Mouse (Mus musculus) MEL (cell line): ENCODE data around the gene Pgap3. TPM values are rescaled to one million over a fixed set of nuclear protein-coding genes. Genes with fewer than 3 reads are reported as not detected.

Experiments
- DNase-seq: peaks from one replicate; pipeline ENCODE4 v3.0.0; 2011; ENCODE audit warnings: low read depth, low spot score
- H3K27ac ChIP-seq: 2 replicates; pipeline ENCODE4 v1.5.1; 2012; ENCODE audit warnings: low read depth, mild to moderate bottlenecking, control low read depth, low read length, moderate library complexity; ENCODE audit not compliant: control insufficient read depth
- H3K27me3 ChIP-seq, 2 experiments: fragments of 150-350 bp in 1 of 2; sonication (generic) in 1 of 2; 2 replicates each; pipeline ENCODE4 v1.6.1; 2012; ENCODE audit warnings: low read length in 2 of 2, mild to moderate bottlenecking in 2 of 2, improper control_type of control experiment in 1 of 2, moderate library complexity in 1 of 2; ENCODE audit not compliant: insufficient read depth in 2 of 2, control insufficient read depth in 1 of 2
- H3K36me3 ChIP-seq, 2 experiments: 2 replicates each; pipeline ENCODE4 v1.6.1; 2012 to 2014; ENCODE audit warnings: low read length in 2 of 2, improper control_type of control experiment in 1 of 2, inconsistent platforms in 1 of 2, mild to moderate bottlenecking in 1 of 2; ENCODE audit not compliant: insufficient read depth in 2 of 2, control insufficient read depth in 1 of 2
- H3K4me1 ChIP-seq, 2 experiments: fragments of 150-350 bp in 1 of 2; sonication (generic) in 1 of 2; 2 replicates each; pipeline ENCODE4 v1.6.1; 2012; ENCODE audit warnings: low read length in 2 of 2, improper control_type of control experiment in 1 of 2, mild to moderate bottlenecking in 1 of 2; ENCODE audit not compliant: insufficient read depth in 2 of 2, control insufficient read depth in 1 of 2
- H3K4me3 ChIP-seq, 2 experiments: fragments of 150-350 bp in 1 of 2; sonication (generic) in 1 of 2; 2 replicates each; pipeline ENCODE4 v1.5.1; 2012; ENCODE audit warnings: low read depth in 2 of 2, low read length in 2 of 2, mild to moderate bottlenecking in 2 of 2, moderate library complexity in 2 of 2, control low read depth in 1 of 2, improper control_type of control experiment in 1 of 2; ENCODE audit not compliant: control insufficient read depth in 1 of 2, insufficient read depth in 1 of 2
- H3K79me2 ChIP-seq: 2 replicates; pipeline ENCODE4 v1.6.1; 2012; ENCODE audit warnings: mild to moderate bottlenecking, low read length, moderate library complexity; ENCODE audit not compliant: control insufficient read depth, poor library complexity, insufficient read depth
- H3K9ac ChIP-seq: 2 replicates; pipeline ENCODE4 v1.6.1; 2012; ENCODE audit warnings: low read depth, mild to moderate bottlenecking, control low read depth, low read length, moderate library complexity; ENCODE audit not compliant: control insufficient read depth, poor library complexity, severe bottlenecking
- H3K9me3 ChIP-seq: fragments of 150-350 bp; sonication (generic); replicated peaks from 2 replicates; pipeline ENCODE4 v1.6.1; 2012; ENCODE audit warnings: mild to moderate bottlenecking, low read length, improper control_type of control experiment, moderate library complexity; ENCODE audit not compliant: insufficient read depth
- CHD1 ChIP-seq: IDR thresholded peaks from 2 replicates; pipeline ENCODE4 v1.6.1; 2012; ENCODE audit warnings: low read depth, mild to moderate bottlenecking, inconsistent platforms, low read length, improper control_type of control experiment
- CHD2 ChIP-seq: IDR thresholded peaks from 2 replicates; pipeline ENCODE4 v1.6.1; 2011; ENCODE audit warnings: low read length, improper control_type of control experiment
- CTCF ChIP-seq, 3 experiments: IDR thresholded peaks in 2 of 3; conservative IDR thresholded peaks in 1 of 3; 2 replicates each; pipeline ENCODE4 v1.5.1; 2011 to 2012; ENCODE audit warnings: low read length in 3 of 3, low read depth in 2 of 3, mild to moderate bottlenecking in 2 of 3, improper control_type of control experiment in 1 of 3, inconsistent platforms in 1 of 3, mixed read lengths in 1 of 3, moderate library complexity in 1 of 3; ENCODE audit not compliant: control insufficient read depth in 1 of 3, insufficient read depth in 1 of 3, poor library complexity in 1 of 3, severe bottlenecking in 1 of 3
- E2F4 ChIP-seq: IDR thresholded peaks from 2 replicates; pipeline ENCODE4 v1.6.1; 2011; ENCODE audit warnings: low read depth, low read length, improper control_type of control experiment, borderline replicate concordance
- ELF1 ChIP-seq: IDR thresholded peaks from 2 replicates; pipeline ENCODE4 v1.6.1; 2014; ENCODE audit warnings: low read depth, mild to moderate bottlenecking, inconsistent platforms, low read length, improper control_type of control experiment, moderate library complexity
- EP300 ChIP-seq, 2 experiments: IDR thresholded peaks; 2 replicates each; pipeline ENCODE4 v1.6.1; 2011; ENCODE audit warnings: improper control_type of control experiment in 2 of 2, low read length in 2 of 2, low read depth in 1 of 2, mild to moderate bottlenecking in 1 of 2
- ETS1 ChIP-seq: IDR thresholded peaks from 2 replicates; pipeline ENCODE4 v1.6.1; 2012; ENCODE audit warnings: low read depth, mild to moderate bottlenecking, inconsistent platforms, low read length, improper control_type of control experiment, moderate library complexity
- GABPA ChIP-seq: IDR thresholded peaks from 2 replicates; pipeline ENCODE4 v1.6.1; 2012; ENCODE audit warnings: low read depth, mild to moderate bottlenecking, inconsistent platforms, low read length, improper control_type of control experiment, moderate library complexity
- GATA1 ChIP-seq: IDR thresholded peaks from 2 replicates; pipeline ENCODE4 v1.6.1; 2011; ENCODE audit warnings: low read depth, low read length, improper control_type of control experiment
- JUND ChIP-seq: IDR thresholded peaks from 2 replicates; pipeline ENCODE4 v1.6.1; 2011; ENCODE audit warnings: low read depth, mild to moderate bottlenecking, improper control_type of control experiment, low read length
- MAX ChIP-seq: IDR thresholded peaks from 2 replicates; pipeline ENCODE4 v1.6.1; 2011; ENCODE audit warnings: low read length, improper control_type of control experiment
- MAZ ChIP-seq: IDR thresholded peaks from 2 replicates; pipeline ENCODE4 v1.6.1; 2012; ENCODE audit warnings: low read depth, mild to moderate bottlenecking, inconsistent platforms, low read length, improper control_type of control experiment
- MYB ChIP-seq: IDR thresholded peaks from 2 replicates; pipeline ENCODE4 v1.6.1; 2011; ENCODE audit warnings: mild to moderate bottlenecking, low read depth, low read length, improper control_type of control experiment
- NELFE ChIP-seq: IDR thresholded peaks from 2 replicates; pipeline ENCODE4 v1.6.1; 2011; ENCODE audit warnings: low read depth, low read length, improper control_type of control experiment
- POLR2A ChIP-seq, 2 experiments: IDR thresholded peaks; 2 replicates each; pipeline ENCODE4 v1.6.1; 2011 to 2012; ENCODE audit warnings: low read length in 2 of 2, mild to moderate bottlenecking in 2 of 2, control low read depth in 1 of 2, improper control_type of control experiment in 1 of 2, low read depth in 1 of 2, moderate library complexity in 1 of 2; ENCODE audit not compliant: control insufficient read depth in 1 of 2, insufficient read depth in 1 of 2, poor library complexity in 1 of 2
- POLR2AphosphoS2 ChIP-seq: IDR thresholded peaks from 2 replicates; pipeline ENCODE4 v1.6.1; 2011; ENCODE audit warnings: low read length, improper control_type of control experiment
- POLR2AphosphoS5 ChIP-seq: IDR thresholded peaks from 2 replicates; pipeline ENCODE4 v1.6.1; 2012; ENCODE audit warnings: low read depth, borderline replicate concordance, mild to moderate bottlenecking, inconsistent platforms, low read length, moderate library complexity, mixed read lengths
- RAD21 ChIP-seq: IDR thresholded peaks from 2 replicates; pipeline ENCODE4 v1.6.1; 2011; ENCODE audit warnings: mild to moderate bottlenecking, low read depth, low read length, improper control_type of control experiment
- RCOR1 ChIP-seq: IDR thresholded peaks from 2 replicates; pipeline ENCODE4 v1.6.1; 2012; ENCODE audit warnings: low read depth, mild to moderate bottlenecking, inconsistent platforms, low read length, improper control_type of control experiment
- SMC3 ChIP-seq: IDR thresholded peaks from 2 replicates; pipeline ENCODE4 v1.6.1; 2011; ENCODE audit warnings: low read depth, low read length, improper control_type of control experiment
- TBP ChIP-seq: IDR thresholded peaks from 2 replicates; pipeline ENCODE4 v1.8.0; 2011; ENCODE audit warnings: low read depth, low read length, improper control_type of control experiment
- UBTF ChIP-seq: IDR thresholded peaks from 2 replicates; pipeline ENCODE4 v1.6.1; 2012; ENCODE audit warnings: low read depth, mild to moderate bottlenecking, inconsistent platforms, low read length, improper control_type of control experiment, moderate library complexity, borderline replicate concordance; ENCODE audit not compliant: insufficient read depth
- USF1 ChIP-seq: IDR thresholded peaks from 2 replicates; pipeline ENCODE4 v1.6.1; 2014; ENCODE audit warnings: low read depth, mild to moderate bottlenecking, inconsistent platforms, low read length, improper control_type of control experiment, moderate library complexity
- USF2 ChIP-seq, 2 experiments: IDR thresholded peaks; 2 replicates each; pipeline ENCODE4 v1.6.1; 2011 to 2012; ENCODE audit warnings: improper control_type of control experiment in 2 of 2, low read length in 2 of 2, borderline replicate concordance in 1 of 2, inconsistent platforms in 1 of 2, low read depth in 1 of 2, mild to moderate bottlenecking in 1 of 2; ENCODE audit not compliant: insufficient read depth in 1 of 2
- ZC3H11A ChIP-seq: IDR thresholded peaks from 2 replicates; pipeline ENCODE4 v1.6.1; 2012; ENCODE audit warnings: low read depth, mild to moderate bottlenecking, inconsistent platforms, low read length, improper control_type of control experiment
- ZNF384 ChIP-seq: IDR thresholded peaks from 2 replicates; pipeline ENCODE4 v1.6.1; 2012; ENCODE audit warnings: low read depth, mild to moderate bottlenecking, inconsistent platforms, low read length, improper control_type of control experiment
- polyA plus RNA-seq, 2 experiments: library from polyadenylated mRNA; stranded (reverse) in 1 of 2; unstranded in 1 of 2; fragments of >175 nt in 1 of 2; fragments of >200 nt in 1 of 2; gene quantifications; 2 replicates each; pipeline versions ENCODE4 v1.2.1 to v1.2.4; 2012; ENCODE audit warnings: low replicate concordance in 2 of 2, low read depth in 1 of 2; ENCODE audit not compliant: insufficient read length in 2 of 2, insufficient read depth in 1 of 2, missing spikeins in 1 of 2
- total RNA-seq: library from RNA; depleted of rRNA; stranded (reverse); fragments of 300-350 nt; gene quantifications from 2 replicates; pipeline ENCODE4 v1.2.3, GENCODE M21; 2012

Gene Pgap3
- total and polyA plus RNA-seq, 3 experiments, result 7.4 to 8.4 TPM; not detected in 1

- Histone ChIP-seq H3K4me3 (no peak overlapping the region), H3K27me3 (peaks cover 8% of the 10 kb centered on the region in 2 experiments), H3K36me3 (no peaks in the 10 kb centered on the region), H3K79me2 (no peaks in the 10 kb centered on the region), H3K4me1 (peaks cover 0 to 7% of the 10 kb centered on the region in 2 experiments; a peak in 2 of 4 replicates), H3K27ac (no peak overlapping the region), H3K9me3 (no peaks in the 10 kb centered on the region), H3K9ac (no peak overlapping the region)
- no peak for DNase-seq
- TF ChIP-seq MYB (no peak), POLR2AphosphoS5 (no peak), ZNF384 (no peak), POLR2A (IDR thresholded peaks at IDR 0.05; ENCODE audit: control insufficient read depth in 1 of 2, insufficient read depth in 1 of 2, low read depth in 1 of 2, low read length in 2 of 2, poor library complexity in 1 of 2) (no peak), RAD21 (no peak)
These were observed 13.9 kb upstream of the Pgap3 start for GRCm38 (mm10) chr11:98414162-98414561.

DNA sequence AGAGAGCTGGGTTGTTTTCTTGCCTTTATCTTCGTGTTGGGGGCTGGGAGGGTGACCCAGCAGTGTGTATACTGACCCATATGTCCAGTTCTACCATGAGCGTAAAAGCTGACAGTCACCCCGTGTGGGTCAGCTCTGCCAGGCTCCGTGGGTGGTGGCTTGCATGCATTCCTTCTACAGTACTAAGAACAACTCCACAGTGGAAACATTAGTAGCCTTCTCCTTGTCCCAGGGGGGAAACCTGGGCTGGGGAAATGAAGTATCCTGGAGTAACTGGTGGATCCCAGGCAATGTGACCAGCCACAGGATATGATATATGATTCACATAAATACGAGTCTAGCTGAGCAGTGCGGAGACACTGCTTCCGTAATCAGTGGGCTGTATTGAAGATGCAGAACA lies 13.4 kb upstream of the Pgap3 start:
- H3K9me3 ChIP-seq, result no peaks in the 10 kb centered on the region
- no peak overlapping the region for H3K9ac ChIP-seq
- peaks cover 8% of the 10 kb centered on the region in 2 experiments for H3K27me3 ChIP-seq
- TF ChIP-seq ZC3H11A (no peak), MAX (no peak), TBP (no peak), SMC3 (no peak), NELFE (no peak), ETS1 (no peak), CTCF (IDR thresholded peaks at IDR 0.05 in 2 of 3, conservative IDR thresholded peaks at IDR 0.05 in 1 of 3; ENCODE audit: control insufficient read depth in 1 of 3, insufficient read depth in 1 of 3, low read depth in 2 of 3, low read length in 3 of 3, poor library complexity in 1 of 3, severe bottlenecking in 1 of 3) (no peak), JUND (no peak)
- TF ChIP-seq, all 39 proteins: peak for 0
- Histone ChIP-seq H3K4me1 (peaks cover 0 to 7% of the 10 kb centered on the region in 2 experiments; a peak in 2 of 4 replicates), H3K4me3 (no peak overlapping the region), H3K27ac (no peak overlapping the region), H3K79me2 (no peaks in the 10 kb centered on the region), H3K36me3 (no peaks in the 10 kb centered on the region)
- no peak for DNase-seq

DNA sequence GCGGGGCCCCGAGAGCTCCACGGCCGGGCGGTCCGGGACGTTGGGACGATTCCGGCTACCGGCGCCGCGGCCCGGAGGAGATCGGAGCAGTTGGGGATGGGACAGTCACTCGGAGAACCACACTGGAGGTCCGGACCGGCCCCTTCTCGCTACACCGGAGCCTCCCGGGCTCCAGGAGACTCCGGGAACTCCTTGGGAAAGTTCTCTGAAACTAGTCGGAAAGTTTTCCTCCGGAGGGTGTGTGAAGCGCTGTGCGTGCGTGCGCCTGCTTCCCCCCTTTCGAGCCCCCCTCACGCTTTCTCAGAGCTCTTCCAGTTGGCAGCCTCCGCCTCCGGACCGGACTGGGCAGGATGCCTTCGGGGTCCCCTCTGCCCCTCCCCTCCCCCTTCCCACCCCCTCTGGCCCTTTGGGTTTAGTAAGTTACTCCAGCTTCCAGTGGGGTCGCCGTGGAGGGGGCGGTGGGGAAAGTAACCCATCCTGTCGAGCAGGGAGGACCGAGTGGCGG lies 12.6 kb upstream of the Pgap3 start:
- Histone ChIP-seq H3K79me2 (no peaks in the 10 kb centered on the region), H3K27ac (no peak overlapping the region), H3K9ac (no peak overlapping the region), H3K36me3 (no peaks in the 10 kb centered on the region), H3K27me3 (peaks cover 8% of the 10 kb centered on the region in 2 experiments), H3K4me1 (peaks cover 0 to 7% of the 10 kb centered on the region in 2 experiments; a peak in 2 of 4 replicates), H3K4me3 (no peak overlapping the region), H3K9me3 (no peaks in the 10 kb centered on the region)
- no peak for DNase-seq
- TF ChIP-seq USF2 (IDR thresholded peaks at IDR 0.05; ENCODE audit: borderline replicate concordance in 1 of 2, insufficient read depth in 1 of 2, low read depth in 1 of 2, low read length in 2 of 2) (no peak), UBTF (no peak), CHD1 (no peak), RAD21 (no peak), EP300 (IDR thresholded peaks at IDR 0.05; ENCODE audit: low read depth in 1 of 2, low read length in 2 of 2) (no peak), USF1 (no peak), RCOR1 (no peak), ZC3H11A (no peak), CHD2 (no peak), POLR2A (IDR thresholded peaks at IDR 0.05; ENCODE audit: control insufficient read depth in 1 of 2, insufficient read depth in 1 of 2, low read depth in 1 of 2, low read length in 2 of 2, poor library complexity in 1 of 2) (no peak), POLR2AphosphoS2 (no peak), MAZ (no peak), SMC3 (no peak), ELF1 (no peak), GATA1 (no peak), GABPA (no peak), MAX (no peak), E2F4 (no peak)
